ENCODE assay signal across 20 mouse cellular contexts in the genomic region with DNA sequence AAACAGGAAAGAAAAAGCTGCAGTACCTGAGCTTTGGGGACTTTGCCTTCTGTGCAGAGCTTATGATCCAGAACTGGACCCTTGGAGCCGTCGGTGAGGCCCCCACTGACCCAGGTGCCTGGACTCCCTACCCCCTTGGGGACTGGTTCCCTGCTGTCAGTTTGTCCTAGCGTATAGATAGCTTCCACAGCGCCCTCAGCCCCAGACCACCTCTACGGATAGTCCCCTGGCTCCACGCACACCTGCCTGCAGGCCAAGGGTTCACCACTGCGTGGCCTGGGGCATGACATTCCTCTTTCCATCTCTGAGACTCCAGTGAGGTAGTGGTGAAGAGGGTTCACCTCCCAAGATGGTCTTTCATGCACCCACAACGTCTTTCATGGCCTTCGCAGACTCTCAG. TPM values are rescaled to one million over a fixed set of nuclear protein-coding genes. Genes with fewer than 3 reads are reported as not detected.
DNase-seq lines count a peak whose midpoint lies in the region; ATAC-seq and TF ChIP-seq lines count a peak whose summit lies in the region.
"Had no signal": no experiment of that assay in that cellular context is flagged by ENCODE, and none has a peak within 500 bp of the region (broad histone marks: within the 10 kb centered on the region; RNA-seq: fewer than 3 reads in every experiment).

No protein-coding gene starts in this region.

- ATAC-seq in hindbrain, embryonic 12.5 days (ENCODE audit: low FRiP score), result no peak
- ATAC-seq in hindbrain, postnatal 0 days, result no peak
- ATAC-seq in forebrain, embryonic 13.5 days, result no peak

- no peak for TF ChIP-seq CTCF in hindbrain, postnatal 0 days (IDR thresholded peaks at IDR 0.05; ENCODE audit: low read depth)
- TF ChIP-seq CTCF in thymus, adult 2 months (IDR thresholded peaks at IDR 0.05; ENCODE audit: borderline replicate concordance, control insufficient read depth, extremely low read depth, insufficient read depth, low read length, poor library complexity), result no peak

- peaks cover 11% of the 10 kb centered on the region; the same call in 1 of the 2 replicates for H3K27me3 ChIP-seq in hindbrain, embryonic 12.5 days
- no peaks in the 10 kb centered on the region for H3K27me3 ChIP-seq in hindbrain, postnatal 0 days (ENCODE audit: insufficient read depth, low read length)
- no peaks in the 10 kb centered on the region for H3K27me3 ChIP-seq in thymus, adult 2 months (ENCODE audit: control insufficient read depth, insufficient read depth, low read length)
- peaks cover 4% of the 10 kb centered on the region; the same call in 1 of the 2 replicates for H3K27me3 ChIP-seq in forebrain, embryonic 13.5 days
- H3K27me3 ChIP-seq: heart, embryonic 15.5 days had no signal

- H3K4me1 ChIP-seq in hindbrain, embryonic 12.5 days, result peaks cover 23% of the 10 kb centered on the region
- peaks cover 8% of the 10 kb centered on the region for H3K4me1 ChIP-seq in hindbrain, postnatal 0 days (ENCODE audit: insufficient read depth, low read length)
- peaks cover 14% of the 10 kb centered on the region for H3K4me1 ChIP-seq in thymus, adult 2 months (replicated peaks; ENCODE audit: control insufficient read depth, insufficient read depth, low read length)
- peaks cover 31% of the 10 kb centered on the region for H3K4me1 ChIP-seq in forebrain, embryonic 13.5 days

- 87% methylated on average over 9 of the region's 9 CpGs for WGBS in hindbrain, embryonic 12.5 days
- 90% methylated on average over 9 of the region's 9 CpGs for WGBS in hindbrain, postnatal 0 days
- WGBS in thymus, adult 2 months, result 94% methylated on average over 9 of the region's 9 CpGs
- 92% methylated on average over 9 of the region's 9 CpGs for WGBS in forebrain, embryonic 13.5 days

- no peak for TF ChIP-seq POLR2A in thymus, adult 2 months (IDR thresholded peaks at IDR 0.05; ENCODE audit: control insufficient read depth, extremely low read depth, insufficient read depth, low read length, poor library complexity)

- peaks cover 44% of the 10 kb centered on the region for H3K36me3 ChIP-seq in hindbrain, embryonic 12.5 days
- peaks cover 35% of the 10 kb centered on the region for H3K36me3 ChIP-seq in hindbrain, postnatal 0 days (ENCODE audit: insufficient read depth, low read length)
- peaks cover 5% of the 10 kb centered on the region for H3K36me3 ChIP-seq in thymus, adult 2 months (ENCODE audit: control insufficient read depth, insufficient read depth, low read length)
- peaks cover 59% of the 10 kb centered on the region for H3K36me3 ChIP-seq in forebrain, embryonic 13.5 days (ENCODE audit: poor library complexity, severe bottlenecking)

- DNase-seq in cerebellum, adult 8-10 months, result peak; percentile 26
- DNase-seq in cerebellum, adult 9-10 months, result no peak
- no peak for DNase-seq in hindbrain, postnatal 0 days (ENCODE audit: low spot score)
- DNase-seq in thymus, postnatal 4 days, result peak; percentile 19
- DNase-seq in thymus, adult 2 months, result no peak
- DNase-seq: gastrocnemius, postnatal 36 days had no signal

- H3K9ac ChIP-seq in hindbrain, embryonic 12.5 days, result no peak overlapping the region
- no peak overlapping the region for H3K9ac ChIP-seq in hindbrain, postnatal 0 days (replicated peaks; ENCODE audit: low read length)
- H3K9ac ChIP-seq in forebrain, embryonic 13.5 days, result no peak overlapping the region

- H3K4me2 ChIP-seq in hindbrain, embryonic 12.5 days (replicated peaks), result no peak overlapping the region
- H3K4me2 ChIP-seq in hindbrain, postnatal 0 days (ENCODE audit: low read depth, low read length), result no peak overlapping the region
- no peak overlapping the region for H3K4me2 ChIP-seq in forebrain, embryonic 13.5 days

- no peaks in the 10 kb centered on the region for H3K9me3 ChIP-seq in hindbrain, embryonic 12.5 days (replicated peaks)
- H3K9me3 ChIP-seq in hindbrain, postnatal 0 days (ENCODE audit: low read length), result no peaks in the 10 kb centered on the region
- H3K9me3 ChIP-seq in forebrain, embryonic 13.5 days (replicated peaks), result no peaks in the 10 kb centered on the region
- H3K9me3 ChIP-seq: forebrain, embryonic 10.5 days; forebrain, embryonic 15.5 days; heart, embryonic 15.5 days had no signal

- no peak overlapping the region for H3K27ac ChIP-seq in hindbrain, embryonic 12.5 days
- H3K27ac ChIP-seq in hindbrain, postnatal 0 days, result no peak overlapping the region
- no peak overlapping the region for H3K27ac ChIP-seq in thymus, adult 2 months (ENCODE audit: control insufficient read depth, insufficient read depth, low read length)
- H3K27ac ChIP-seq in forebrain, embryonic 13.5 days, result no peak overlapping the region

- H3K4me3 ChIP-seq in hindbrain, embryonic 12.5 days, result 0 out of 2 replicates have a peak overlapping the region, but pooled peaks have one; percentile 5
- no peak overlapping the region for H3K4me3 ChIP-seq in hindbrain, postnatal 0 days (ENCODE audit: low read length)
- no peak overlapping the region for H3K4me3 ChIP-seq in thymus, adult 2 months (ENCODE audit: control insufficient read depth, insufficient read depth, low read length)
- H3K4me3 ChIP-seq in forebrain, embryonic 13.5 days, result no peak overlapping the region

RNA-seq across cellular contexts. Expression of gene Fibp, which starts 2.8 kb away (rescaled TPM):
- polyA plus RNA-seq in hindbrain, embryonic 12.5 days (2016; fragmentation: Nextera tagmentation; extraction: Ambion mirVana), result 133 and 144 TPM in 2 replicates
- total RNA-seq in hindbrain, postnatal 0 days (2014; rRNA removed), result 76.1 and 103 TPM in 2 replicates
- 172 and 179 TPM in 2 replicates for polyA plus RNA-seq in hindbrain, postnatal 0 days (2015; fragmentation: Nextera tagmentation; extraction: Ambion mirVana)
- 142 and 157 TPM in 2 replicates for polyA plus RNA-seq in thymus, adult 2 months (2012; rRNA removed)
- 153 and 155 TPM in 2 replicates for polyA plus RNA-seq in forebrain, embryonic 13.5 days (2015; fragmentation: Nextera tagmentation; extraction: Ambion mirVana)

RNA-seq across cellular contexts. Expression of gene Ctsw, which starts 5.1 kb away (rescaled TPM):
- polyA plus RNA-seq in hindbrain, embryonic 12.5 days (2016; fragmentation: Nextera tagmentation; extraction: Ambion mirVana), result 3.7 and 4.3 TPM in 2 replicates
- 1.2 and 4.5 TPM in 2 replicates for total RNA-seq in hindbrain, postnatal 0 days (2014; rRNA removed)
- polyA plus RNA-seq in hindbrain, postnatal 0 days (2015; fragmentation: Nextera tagmentation; extraction: Ambion mirVana), result 1.6 and 2.0 TPM in 2 replicates
- polyA plus RNA-seq in thymus, adult 2 months (2012; rRNA removed), result 49.1 and 54.3 TPM in 2 replicates
- polyA plus RNA-seq in forebrain, embryonic 13.5 days (2015; fragmentation: Nextera tagmentation; extraction: Ambion mirVana), result 4.4 and 5.4 TPM in 2 replicates
- total RNA-seq: gastrocnemius, adult 8-10 months; gastrocnemius, postnatal 36 days had no signal

RNA-seq across cellular contexts. Expression of gene Ccdc85b, which starts 5.5 kb away (rescaled TPM):
- 10.7 and 11.0 TPM in 2 replicates for polyA plus RNA-seq in hindbrain, embryonic 12.5 days (2016; fragmentation: Nextera tagmentation; extraction: Ambion mirVana)
- total RNA-seq in hindbrain, postnatal 0 days (2014; rRNA removed), result 17.4 and 18.5 TPM in 2 replicates
- polyA plus RNA-seq in hindbrain, postnatal 0 days (2015; fragmentation: Nextera tagmentation; extraction: Ambion mirVana), result 16.0 and 16.1 TPM in 2 replicates
- 8.1 and 8.2 TPM in 2 replicates for polyA plus RNA-seq in thymus, adult 2 months (2012; rRNA removed)
- 6.5 and 7.1 TPM in 2 replicates for polyA plus RNA-seq in forebrain, embryonic 13.5 days (2015; fragmentation: Nextera tagmentation; extraction: Ambion mirVana)

RNA-seq across cellular contexts. Expression of gene Efemp2, which starts 10.5 kb away (rescaled TPM):
- polyA plus RNA-seq in hindbrain, embryonic 12.5 days (2016; fragmentation: Nextera tagmentation; extraction: Ambion mirVana), result 75.3 and 81.0 TPM in 2 replicates
- total RNA-seq in hindbrain, postnatal 0 days (2014; rRNA removed), result 46.3 and 49.3 TPM in 2 replicates
- 36.5 and 41.7 TPM in 2 replicates for polyA plus RNA-seq in hindbrain, postnatal 0 days (2015; fragmentation: Nextera tagmentation; extraction: Ambion mirVana)
- polyA plus RNA-seq in thymus, adult 2 months (2012; rRNA removed), result 17.3 and 21.6 TPM in 2 replicates
- 30.7 and 31.1 TPM in 2 replicates for polyA plus RNA-seq in forebrain, embryonic 13.5 days (2015; fragmentation: Nextera tagmentation; extraction: Ambion mirVana)
- total RNA-seq: hematopoietic stem cell, adult 5-6 weeks had no signal

RNA-seq across cellular contexts. Expression of gene Fosl1, which starts 15.9 kb away (rescaled TPM):
- polyA plus RNA-seq in hindbrain, embryonic 12.5 days (2016; fragmentation: Nextera tagmentation; extraction: Ambion mirVana), result not detected in 2 replicates
- not detected in 2 replicates for total RNA-seq in hindbrain, postnatal 0 days (2014; rRNA removed)
- not detected in 2 replicates for polyA plus RNA-seq in hindbrain, postnatal 0 days (2015; fragmentation: Nextera tagmentation; extraction: Ambion mirVana)
- 0.16 TPM in 1 of 2 replicates, not detected in the other for polyA plus RNA-seq in thymus, adult 2 months (2012; rRNA removed)
- not detected in 2 replicates for polyA plus RNA-seq in forebrain, embryonic 13.5 days (2015; fragmentation: Nextera tagmentation; extraction: Ambion mirVana)
- total RNA-seq: gastrocnemius, adult 8-10 months; gastrocnemius, postnatal 36 days; heart, adult 18-20 months; heart, postnatal 14 days had no signal
- polyA plus RNA-seq: brain, embryonic 14.5 days; embryonic facial prominence, embryonic 14.5 days; forebrain, embryonic 10.5 days; forebrain, embryonic 15.5 days; heart, embryonic 11.5 days; heart, embryonic 15.5 days; hindbrain, embryonic 16.5 days; intestine, embryonic 14.5 days had no signal

Comparison
In these comparisons a context has a peak if more than half of its experiments do, and no peak if none do; other contexts are left out.
1. DNase-seq: peak in cerebellum, adult 8-10 months (single experiment) and thymus, postnatal 4 days (single experiment); none in cerebellum, adult 9-10 months (single experiment), hindbrain, postnatal 0 days (single experiment) and thymus, adult 2 months (single experiment).